Mouse (Mus musculus): ENCODE results near the gene Carns1. TPM values are rescaled to one million over a fixed set of nuclear protein-coding genes. Genes with fewer than 3 reads are reported as not detected.

Carns1 gene
- polyA plus RNA-seq, 1 experiment from 2014 or later = 2.5 TPM

DNA sequence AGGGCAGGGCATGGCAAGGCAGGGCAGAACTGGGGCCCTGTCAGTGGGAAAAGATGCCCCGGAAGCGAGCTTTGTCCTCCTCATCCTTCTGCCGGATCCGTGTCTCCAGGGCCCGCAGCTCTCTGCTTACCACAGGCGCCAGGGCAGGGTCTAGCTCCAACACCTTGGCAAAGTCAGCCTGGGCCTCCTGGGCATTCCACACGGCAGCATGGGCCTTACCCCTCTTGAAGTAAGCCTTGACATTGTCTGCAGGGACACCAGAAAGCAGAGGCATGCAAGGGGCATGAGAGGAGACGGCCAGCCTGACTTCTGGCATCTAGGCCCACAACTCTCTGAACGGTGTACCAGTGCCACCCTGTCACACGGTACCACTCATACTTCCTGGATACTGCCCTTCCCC lies 60.7 kb downstream of the Carns1 start:
- Histone ChIP-seq H3K4me1 (replicated peaks) (peaks cover 13% of the 10 kb centered on the region), H3K27me3 (replicated peaks) (no peaks in the 10 kb centered on the region), H3K27ac (ENCODE audit: poor library complexity, severe bottlenecking) (no peak overlapping the region), H3K9ac (no peak overlapping the region), H3K4me2 (no peak overlapping the region), H3K9me3 (replicated peaks) (no peaks in the 10 kb centered on the region), H3K4me3 (no peak overlapping the region), H3K36me3 (peaks cover 77% of the 10 kb centered on the region)
- 85% methylated on average over 10 of the region's 10 CpGs for WGBS
- ATAC-seq (ENCODE audit: insufficient number of reproducible peaks, low FRiP score) = no peak

Small RNA genes within 50 kb of the gene (microRNA-seq; reads per million reads assigned to microRNA genes)
- not detected for gene Gm26115

Other genes starting within 250 kb of the Carns1 start
- 2.0 and 2.3 TPM in 2 replicates for gene Aldh3b1, start 245.7 kb downstream of the Carns1 start, polyA plus RNA-seq (2016; fragmentation: Nextera tagmentation; extraction: Ambion mirVana)
- 7.8 and 8.9 TPM in 2 replicates for gene Unc93b1, start 240.3 kb downstream of the Carns1 start, polyA plus RNA-seq (2016; fragmentation: Nextera tagmentation; extraction: Ambion mirVana)
- gene Aldh3b3, start 216.8 kb downstream of the Carns1 start, polyA plus RNA-seq (2016; fragmentation: Nextera tagmentation; extraction: Ambion mirVana) = not detected in 2 replicates
- 0.40 and 0.86 TPM in 2 replicates for gene Aldh3b2, start 203.2 kb downstream of the Carns1 start, polyA plus RNA-seq (2016; fragmentation: Nextera tagmentation; extraction: Ambion mirVana)
- 9.3 and 9.5 TPM in 2 replicates for gene Acy3, start 188.9 kb downstream of the Carns1 start, polyA plus RNA-seq (2016; fragmentation: Nextera tagmentation; extraction: Ambion mirVana)
- gene Tbx10, start 182.7 kb downstream of the Carns1 start, polyA plus RNA-seq (2016; fragmentation: Nextera tagmentation; extraction: Ambion mirVana) = not detected in 2 replicates
- 41.0 and 44.7 TPM in 2 replicates for gene Nudt8, start 174.9 kb downstream of the Carns1 start, polyA plus RNA-seq (2016; fragmentation: Nextera tagmentation; extraction: Ambion mirVana)
- gene Gm49405, start 174.9 kb downstream of the Carns1 start, polyA plus RNA-seq (2016; fragmentation: Nextera tagmentation; extraction: Ambion mirVana) = 4.2 and 4.6 TPM in 2 replicates
- gene Doc2g, start 172.2 kb downstream of the Carns1 start, polyA plus RNA-seq (2016; fragmentation: Nextera tagmentation; extraction: Ambion mirVana) = 74.6 and 84.9 TPM in 2 replicates
- gene Ndufv1, start 162.7 kb downstream of the Carns1 start, polyA plus RNA-seq (2016; fragmentation: Nextera tagmentation; extraction: Ambion mirVana) = 402 and 417 TPM in 2 replicates
- 346 and 369 TPM in 2 replicates for gene Gstp1, start 137.5 kb downstream of the Carns1 start, polyA plus RNA-seq (2016; fragmentation: Nextera tagmentation; extraction: Ambion mirVana)
- 3.6 and 7.1 TPM in 2 replicates for gene Gstp2, start 129.5 kb downstream of the Carns1 start, polyA plus RNA-seq (2016; fragmentation: Nextera tagmentation; extraction: Ambion mirVana)
- gene Gstp3, start 115.9 kb downstream of the Carns1 start, polyA plus RNA-seq (2016; fragmentation: Nextera tagmentation; extraction: Ambion mirVana) = 0.69 TPM in 1 of 2 replicates, not detected in the other
- not detected in 2 replicates for gene Cabp2, start 93.9 kb downstream of the Carns1 start, polyA plus RNA-seq (2016; fragmentation: Nextera tagmentation; extraction: Ambion mirVana)
- 54.4 and 57.6 TPM in 2 replicates for gene Cdk2ap2, start 78.3 kb downstream of the Carns1 start, polyA plus RNA-seq (2016; fragmentation: Nextera tagmentation; extraction: Ambion mirVana)
- gene Pitpnm1, start 75.5 kb downstream of the Carns1 start, polyA plus RNA-seq (2016; fragmentation: Nextera tagmentation; extraction: Ambion mirVana) = 23.3 and 23.5 TPM in 2 replicates
- 80.4 and 82.6 TPM in 2 replicates for gene Aip, start 49.6 kb downstream of the Carns1 start, polyA plus RNA-seq (2016; fragmentation: Nextera tagmentation; extraction: Ambion mirVana)
- not detected in 2 replicates for gene Gpr152, start 35.7 kb downstream of the Carns1 start, polyA plus RNA-seq (2016; fragmentation: Nextera tagmentation; extraction: Ambion mirVana)
- gene Cabp4, start 31.4 kb downstream of the Carns1 start, polyA plus RNA-seq (2016; fragmentation: Nextera tagmentation; extraction: Ambion mirVana) = 0.13 TPM in 1 of 2 replicates, not detected in the other
- gene Coro1b, start 26.9 kb downstream of the Carns1 start, polyA plus RNA-seq (2016; fragmentation: Nextera tagmentation; extraction: Ambion mirVana) = 115 and 122 TPM in 2 replicates
- 0.73 and 1.1 TPM in 2 replicates for gene Ptprcap, start 21.9 kb downstream of the Carns1 start, polyA plus RNA-seq (2016; fragmentation: Nextera tagmentation; extraction: Ambion mirVana)
- 52.9 and 55.7 TPM in 2 replicates for gene Rps6kb2, start 12.1 kb downstream of the Carns1 start, polyA plus RNA-seq (2016; fragmentation: Nextera tagmentation; extraction: Ambion mirVana)
- gene Tbc1d10c, start 15.8 kb upstream of the Carns1 start, polyA plus RNA-seq (2016; fragmentation: Nextera tagmentation; extraction: Ambion mirVana) = 1.5 and 1.6 TPM in 2 replicates
- 627 and 649 TPM in 2 replicates for gene Ppp1ca, start 16.6 kb upstream of the Carns1 start, polyA plus RNA-seq (2016; fragmentation: Nextera tagmentation; extraction: Ambion mirVana)
- 22.6 and 23.1 TPM in 2 replicates for gene Rad9a, start 26.2 kb upstream of the Carns1 start, polyA plus RNA-seq (2016; fragmentation: Nextera tagmentation; extraction: Ambion mirVana)
- 1.3 and 1.4 TPM in 2 replicates for gene Clcf1, start 38.8 kb upstream of the Carns1 start, polyA plus RNA-seq (2016; fragmentation: Nextera tagmentation; extraction: Ambion mirVana)
- gene AC109138.7, start 38.9 kb upstream of the Carns1 start, polyA plus RNA-seq (2016; fragmentation: Nextera tagmentation; extraction: Ambion mirVana) = not detected in 2 replicates
- 16.6 and 19.4 TPM in 2 replicates for gene Pold4, start 56.4 kb upstream of the Carns1 start, polyA plus RNA-seq (2016; fragmentation: Nextera tagmentation; extraction: Ambion mirVana)
- 4.5 and 4.7 TPM in 2 replicates for gene Ssh3, start 93.7 kb upstream of the Carns1 start, polyA plus RNA-seq (2016; fragmentation: Nextera tagmentation; extraction: Ambion mirVana)
- gene Ankrd13d, start 107.7 kb upstream of the Carns1 start, polyA plus RNA-seq (2016; fragmentation: Nextera tagmentation; extraction: Ambion mirVana) = 1.6 and 2.0 TPM in 2 replicates
- 12.6 and 15.6 TPM in 2 replicates for gene Grk2, start 130.7 kb upstream of the Carns1 start, polyA plus RNA-seq (2016; fragmentation: Nextera tagmentation; extraction: Ambion mirVana)
- gene Kdm2a, start 222.8 kb upstream of the Carns1 start, polyA plus RNA-seq (2016; fragmentation: Nextera tagmentation; extraction: Ambion mirVana) = 50.9 and 57.7 TPM in 2 replicates